Mouse (Mus musculus): ENCODE measurements at regions not wholly inside any gene's neighbourhood (a gene's known extent, or its start where the extent isn't known, plus 50 kb on each side); places are given as distances from the start of the nearest gene placed in this dataset.

DNA sequence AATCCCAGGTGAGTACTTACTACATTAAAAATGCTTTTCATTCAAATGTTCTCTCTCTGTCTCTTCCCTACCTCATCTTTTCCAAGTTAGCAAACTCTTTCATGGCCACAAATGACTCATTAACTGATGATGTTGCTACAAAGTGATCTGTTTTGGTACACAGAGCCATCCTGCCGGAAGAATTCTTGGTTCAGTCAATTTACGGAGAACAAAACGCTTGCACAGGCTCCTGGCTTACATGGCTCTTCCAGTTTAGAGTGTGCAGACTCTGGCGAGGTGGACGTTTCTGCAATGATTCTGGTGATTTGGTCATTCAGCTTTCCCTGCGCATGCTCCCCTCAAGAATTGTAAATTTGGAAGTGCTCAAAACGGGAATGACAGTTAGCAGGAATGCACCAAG, 131.4 kb upstream of the Sel1l start:
- TF ChIP-seq MAFK (IDR thresholded peaks at IDR 0.05; ENCODE audit: insufficient read depth, low read depth, low read length), result no peak
- no peak for TF ChIP-seq ZNF384 (IDR thresholded peaks at IDR 0.05; ENCODE audit: low read depth, low read length)

All from ES-E14 (cell line).